Mouse (Mus musculus): Measurements from ENCODE around the gene Ifrd1.

DNA sequence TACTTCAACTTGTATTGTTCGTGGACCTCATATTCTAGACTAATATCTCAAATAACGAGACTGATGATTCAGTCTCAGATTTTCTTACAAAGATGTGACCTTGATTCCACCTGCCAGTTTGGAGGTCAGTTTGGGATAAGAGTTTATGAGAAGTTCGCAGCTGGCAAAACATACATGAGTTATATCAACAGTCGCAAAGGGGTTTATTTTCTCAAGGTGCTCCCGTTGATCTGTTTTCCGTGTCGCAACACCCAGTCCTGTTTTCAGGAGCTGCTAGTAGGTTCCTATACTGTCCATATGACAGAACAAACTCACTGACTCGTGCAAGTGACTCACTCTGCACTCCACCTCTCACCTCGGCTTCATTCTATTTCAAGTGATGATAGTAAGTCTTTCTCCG is 24.6 kb downstream of the Ifrd1 start:
- TF ChIP-seq CTCF (IDR thresholded peaks at IDR 0.05) (no peak), EP300 (IDR thresholded peaks at IDR 0.05; ENCODE audit: insufficient read depth, low read depth, low read length) (no peak)

All from heart, adult 2 months (tissue).